Mouse (Mus musculus) embryo, embryonic 10.5 days (tissue): ENCODE results near the gene Tpp1.
A peak's percentile ranks its signal among the peaks of the same experiment; 100 is the strongest.

Source experiments
- DNase-seq: peaks from one replicate; pipeline ENCODE4 v3.0.0-alpha.2; 2015; ENCODE audit warnings: low spot score

Tpp1 gene

DNA sequence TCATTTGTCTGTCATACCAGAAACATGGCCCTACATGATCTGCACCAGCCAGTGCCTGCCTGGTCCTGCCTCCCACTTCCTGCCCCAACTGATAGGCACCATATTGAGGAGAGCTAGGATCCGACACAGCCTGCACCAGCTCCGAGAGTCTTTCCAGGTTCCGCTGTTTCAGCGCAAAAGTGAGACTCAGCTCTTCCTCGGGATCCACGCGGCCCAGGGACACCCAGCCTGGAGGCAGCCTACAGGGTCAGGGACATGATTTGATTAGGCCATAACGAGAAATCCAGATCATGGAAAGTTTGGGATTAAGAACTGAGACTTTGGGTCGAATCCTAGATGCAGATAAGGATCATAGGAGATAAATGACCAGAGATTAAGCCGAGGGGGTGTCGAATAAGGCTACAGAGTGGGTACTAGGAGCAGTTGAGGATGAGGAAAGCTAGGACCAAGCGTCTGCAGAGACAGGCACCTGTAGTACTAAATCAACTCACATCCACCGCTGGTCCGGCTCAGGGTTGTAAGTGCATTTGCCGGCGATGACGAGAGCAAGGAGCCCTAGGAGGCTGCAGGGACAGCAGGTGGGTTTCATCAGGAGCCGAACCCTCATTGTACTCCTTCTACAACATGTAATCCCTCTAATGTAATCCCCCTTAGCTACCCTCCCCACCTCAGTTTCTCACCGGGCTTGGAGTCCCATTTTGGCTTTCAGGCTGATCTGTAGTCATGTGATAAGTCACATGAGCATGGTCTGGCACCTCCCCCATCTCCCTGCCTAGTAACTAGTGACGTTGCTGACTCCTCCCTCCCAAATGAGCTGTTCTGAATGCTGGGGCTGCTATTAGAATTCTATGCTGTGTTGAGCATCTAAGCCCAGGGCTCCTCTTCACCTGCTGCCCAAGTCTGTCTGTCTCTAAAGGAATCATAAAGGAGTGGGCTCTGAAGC lies at the start of gene Tpp1:
Gene Tpp1 (minus strand): TSS at position 745 of the 943 bp plus-strand sequence.
- peak; percentile 97 for DNase-seq

- DNase-seq: no peak
Measured at GRCm38 (mm10) chr7:105796972-105797371, 44.9 kb upstream of the Tpp1 start.

- DNase-seq: peak; percentile 48
Measured at GRCm38 (mm10) chr7:105795759-105796366, 43.8 kb upstream of the Tpp1 start.

GRCm38 (mm10) chr7:105793701-105794100 lies 41.7 kb upstream of the Tpp1 start:
- DNase-seq: no peak

DNA sequence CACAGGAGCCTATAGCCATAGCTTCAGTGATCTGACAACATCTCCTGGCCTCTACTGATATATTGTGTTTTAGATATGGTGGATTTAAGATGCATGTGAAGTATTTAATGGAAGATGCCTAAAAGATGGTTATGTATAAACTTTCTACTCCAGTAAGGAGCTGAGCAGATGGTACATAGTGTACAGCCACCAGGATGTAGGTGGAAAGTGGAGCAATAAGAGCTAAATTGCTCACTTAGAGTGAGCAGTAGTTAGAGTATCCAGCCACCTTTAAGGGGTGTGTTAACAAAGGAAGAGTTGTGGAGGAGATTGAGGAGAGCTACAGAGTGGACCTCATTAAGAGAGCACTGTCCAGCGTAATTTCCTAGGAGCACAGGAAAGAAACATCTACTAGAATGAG lies 39.1 kb upstream of the Tpp1 start:
- DNase-seq: no peak

- DNase-seq: peak; percentile 59
Measured at GRCm38 (mm10) chr7:105787285-105788140, 35.5 kb upstream of the Tpp1 start, which contains the start of gene Dchs1. TSS of gene Dchs1 (minus strand) at chr7:105787654.

- DNase-seq: peak; percentile 49
Measured at GRCm38 (mm10) chr7:105786506-105787284, 34.7 kb upstream of the Tpp1 start.

- DNase-seq: peak; percentile 40
Measured at GRCm38 (mm10) chr7:105784556-105784955, 32.5 kb upstream of the Tpp1 start.

GRCm38 (mm10) chr7:105783861-105784260 lies 31.8 kb upstream of the Tpp1 start:
- DNase-seq: no peak

DNA sequence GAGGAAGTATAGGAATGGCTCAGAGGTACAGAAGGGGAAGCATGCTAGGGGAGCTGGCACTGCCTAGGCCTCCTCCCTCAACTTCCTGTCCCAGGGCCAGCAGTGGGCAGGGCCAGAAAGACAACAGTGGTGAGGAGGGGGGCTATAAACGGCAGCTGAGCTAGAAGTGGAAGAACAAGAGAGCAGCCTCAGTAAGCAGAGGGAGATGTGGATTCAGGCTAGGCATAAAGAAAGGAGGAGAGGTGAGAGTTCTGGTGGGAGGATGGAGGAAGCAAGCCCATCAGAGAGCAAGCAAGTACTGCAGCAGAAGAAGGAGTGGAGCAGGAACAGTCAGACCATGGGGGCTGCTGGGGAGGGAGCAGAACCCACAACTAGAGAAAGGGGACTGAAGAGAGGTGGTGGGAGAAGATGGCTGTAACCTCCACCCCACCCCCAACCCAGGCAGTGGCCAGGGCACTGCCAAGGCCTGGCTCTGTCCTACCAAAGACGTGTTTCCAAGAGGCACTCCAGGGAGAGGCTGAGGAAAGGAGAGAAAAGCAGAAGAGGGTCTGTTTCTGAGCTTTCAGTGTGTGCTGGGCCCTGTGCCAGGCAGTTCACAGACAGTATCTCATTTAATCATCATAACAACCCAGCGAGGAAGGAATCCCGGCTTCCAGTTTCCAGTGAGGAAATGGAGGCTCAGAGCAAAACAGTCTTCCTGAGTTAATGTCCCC lies 26.7 kb upstream of the Tpp1 start:
- DNase-seq: peak; percentile 70

GRCm38 (mm10) chr7:105777797-105778552 lies 25.9 kb upstream of the Tpp1 start:
- DNase-seq: peak; percentile 85

DNA sequence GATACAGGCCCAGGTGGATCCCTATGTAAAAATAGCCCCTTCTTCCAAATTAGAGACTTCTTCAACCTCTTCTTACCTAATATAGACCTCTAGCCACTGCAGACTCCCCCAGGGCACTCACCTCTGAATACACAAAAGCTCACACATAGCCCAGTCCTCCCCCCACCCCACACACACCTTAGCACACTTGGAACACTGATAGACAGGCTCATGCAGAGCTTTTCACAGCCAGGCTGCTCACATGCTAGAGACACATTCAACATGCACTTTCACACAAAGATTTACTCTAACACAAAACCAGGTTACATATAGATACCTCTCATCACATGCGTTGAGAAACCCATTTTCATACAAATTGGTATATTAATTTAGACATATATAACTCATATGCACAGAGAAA lies 25.3 kb upstream of the Tpp1 start:
- no peak for DNase-seq

GRCm38 (mm10) chr7:105776026-105776425 lies 24.0 kb upstream of the Tpp1 start:
- no peak for DNase-seq

- no peak for DNase-seq
Measured at GRCm38 (mm10) chr7:105774661-105775060, 22.6 kb upstream of the Tpp1 start.

- no peak for DNase-seq
Measured at GRCm38 (mm10) chr7:105773041-105773440, 21.0 kb upstream of the Tpp1 start.

DNA sequence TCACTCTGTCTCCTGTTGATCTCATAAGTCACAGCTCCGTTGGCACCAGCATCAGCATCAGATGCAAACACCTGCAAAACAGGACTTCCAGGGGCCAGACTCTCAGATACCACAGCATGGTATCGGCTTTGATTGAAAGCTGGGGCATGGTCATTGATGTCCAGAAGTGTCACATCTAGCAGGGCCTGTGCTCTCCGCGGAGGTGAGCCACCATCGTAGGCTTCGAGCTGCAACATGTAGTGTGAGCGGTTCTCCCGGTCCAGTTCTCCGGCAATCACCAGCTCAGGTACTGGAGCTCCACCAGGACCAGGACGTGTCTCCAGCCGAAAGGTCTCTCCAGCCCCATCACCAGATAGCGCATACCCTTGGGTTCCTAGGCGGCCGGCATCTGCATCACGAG lies 20.3 kb upstream of the Tpp1 start:
- DNase-seq: no peak

- no peak for DNase-seq
Measured at GRCm38 (mm10) chr7:105769959-105770358, 17.9 kb upstream of the Tpp1 start.

- peak; percentile 68 for DNase-seq
Measured at GRCm38 (mm10) chr7:105767729-105768165, 15.7 kb upstream of the Tpp1 start.

DNA sequence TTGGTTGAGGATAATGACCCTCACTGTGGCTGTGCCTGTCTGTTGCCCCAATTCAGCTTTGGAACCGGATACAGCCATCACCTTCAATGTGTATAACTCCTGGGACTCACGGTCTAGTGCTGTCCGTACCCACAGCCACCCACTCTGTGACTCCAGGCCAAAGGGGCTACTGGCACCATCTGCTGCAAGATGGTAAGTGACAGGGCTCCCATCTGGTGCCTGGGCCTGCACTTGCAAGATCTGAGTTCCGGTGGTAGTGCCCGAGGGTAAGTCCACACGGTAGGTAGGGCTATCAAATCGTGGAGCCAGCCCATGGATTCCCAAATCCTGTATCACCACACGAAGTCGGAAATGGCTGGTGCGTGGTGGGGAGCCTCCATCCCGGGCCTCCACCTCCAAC lies 12.3 kb upstream of the Tpp1 start:
- no peak for DNase-seq
